Mouse (Mus musculus) spleen, adult 2 months (tissue): ENCODE data around the gene Atp23.

ENCODE experiments used
- CTCF ChIP-seq: fragments of 200-500 bp; IDR thresholded peaks from 2 replicates; pipeline ENCODE4 v1.5.1; 2011; ENCODE audit warnings: mild to moderate bottlenecking, inconsistent platforms; ENCODE audit not compliant: insufficient read depth, insufficient read length, insufficient replicate concordance; ENCODE audit errors: extremely low read depth
- POLR2A ChIP-seq: fragments of 200-500 bp; IDR thresholded peaks from 2 replicates; pipeline ENCODE4 v1.6.1; 2011; ENCODE audit warnings: low read depth, low read length, inconsistent platforms

GRCm38 (mm10) chr10:126872256-126872655 lies 28.9 kb downstream of the Atp23 start:
- TF ChIP-seq CTCF (no peak), POLR2A (no peak)
